Mouse (Mus musculus) MEL (cell line): ENCODE data around the gene Dhodh. TPM values are rescaled to one million over a fixed set of nuclear protein-coding genes. Genes with fewer than 3 reads are reported as not detected.

Experiments
- DNase-seq: peaks from one replicate; pipeline ENCODE4 v3.0.0; 2011; ENCODE audit warnings: low read depth, low spot score
- H3K27ac ChIP-seq: 2 replicates; pipeline ENCODE4 v1.5.1; 2012; ENCODE audit warnings: low read depth, mild to moderate bottlenecking, control low read depth, low read length, moderate library complexity; ENCODE audit not compliant: control insufficient read depth
- H3K27me3 ChIP-seq, 2 experiments: fragments of 150-350 bp in 1 of 2; sonication (generic) in 1 of 2; 2 replicates each; pipeline ENCODE4 v1.6.1; 2012; ENCODE audit warnings: low read length in 2 of 2, mild to moderate bottlenecking in 2 of 2, improper control_type of control experiment in 1 of 2, moderate library complexity in 1 of 2; ENCODE audit not compliant: insufficient read depth in 2 of 2, control insufficient read depth in 1 of 2
- H3K36me3 ChIP-seq, 2 experiments: 2 replicates each; pipeline ENCODE4 v1.6.1; 2012 to 2014; ENCODE audit warnings: low read length in 2 of 2, improper control_type of control experiment in 1 of 2, inconsistent platforms in 1 of 2, mild to moderate bottlenecking in 1 of 2; ENCODE audit not compliant: insufficient read depth in 2 of 2, control insufficient read depth in 1 of 2
- H3K4me1 ChIP-seq, 2 experiments: fragments of 150-350 bp in 1 of 2; sonication (generic) in 1 of 2; 2 replicates each; pipeline ENCODE4 v1.6.1; 2012; ENCODE audit warnings: low read length in 2 of 2, improper control_type of control experiment in 1 of 2, mild to moderate bottlenecking in 1 of 2; ENCODE audit not compliant: insufficient read depth in 2 of 2, control insufficient read depth in 1 of 2
- H3K4me3 ChIP-seq, 2 experiments: fragments of 150-350 bp in 1 of 2; sonication (generic) in 1 of 2; 2 replicates each; pipeline ENCODE4 v1.5.1; 2012; ENCODE audit warnings: low read depth in 2 of 2, low read length in 2 of 2, mild to moderate bottlenecking in 2 of 2, moderate library complexity in 2 of 2, control low read depth in 1 of 2, improper control_type of control experiment in 1 of 2; ENCODE audit not compliant: control insufficient read depth in 1 of 2, insufficient read depth in 1 of 2
- H3K79me2 ChIP-seq: 2 replicates; pipeline ENCODE4 v1.6.1; 2012; ENCODE audit warnings: mild to moderate bottlenecking, low read length, moderate library complexity; ENCODE audit not compliant: control insufficient read depth, poor library complexity, insufficient read depth
- H3K9ac ChIP-seq: 2 replicates; pipeline ENCODE4 v1.6.1; 2012; ENCODE audit warnings: low read depth, mild to moderate bottlenecking, control low read depth, low read length, moderate library complexity; ENCODE audit not compliant: control insufficient read depth, poor library complexity, severe bottlenecking
- H3K9me3 ChIP-seq: fragments of 150-350 bp; sonication (generic); replicated peaks from 2 replicates; pipeline ENCODE4 v1.6.1; 2012; ENCODE audit warnings: mild to moderate bottlenecking, low read length, improper control_type of control experiment, moderate library complexity; ENCODE audit not compliant: insufficient read depth
- CHD2 ChIP-seq: IDR thresholded peaks from 2 replicates; pipeline ENCODE4 v1.6.1; 2011; ENCODE audit warnings: low read length, improper control_type of control experiment
- CTCF ChIP-seq, 3 experiments: IDR thresholded peaks in 2 of 3; conservative IDR thresholded peaks in 1 of 3; 2 replicates each; pipeline ENCODE4 v1.5.1; 2011 to 2012; ENCODE audit warnings: low read length in 3 of 3, low read depth in 2 of 3, mild to moderate bottlenecking in 2 of 3, improper control_type of control experiment in 1 of 3, inconsistent platforms in 1 of 3, mixed read lengths in 1 of 3, moderate library complexity in 1 of 3; ENCODE audit not compliant: control insufficient read depth in 1 of 3, insufficient read depth in 1 of 3, poor library complexity in 1 of 3, severe bottlenecking in 1 of 3
- GABPA ChIP-seq: IDR thresholded peaks from 2 replicates; pipeline ENCODE4 v1.6.1; 2012; ENCODE audit warnings: low read depth, mild to moderate bottlenecking, inconsistent platforms, low read length, improper control_type of control experiment, moderate library complexity
- HCFC1 ChIP-seq: IDR thresholded peaks from 2 replicates; pipeline ENCODE4 v1.6.1; 2012; ENCODE audit warnings: low read depth, mild to moderate bottlenecking, inconsistent platforms, low read length, improper control_type of control experiment, moderate library complexity
- MAX ChIP-seq: IDR thresholded peaks from 2 replicates; pipeline ENCODE4 v1.6.1; 2011; ENCODE audit warnings: low read length, improper control_type of control experiment
- MAZ ChIP-seq: IDR thresholded peaks from 2 replicates; pipeline ENCODE4 v1.6.1; 2012; ENCODE audit warnings: low read depth, mild to moderate bottlenecking, inconsistent platforms, low read length, improper control_type of control experiment
- NRF1 ChIP-seq: IDR thresholded peaks from 2 replicates; pipeline ENCODE4 v1.6.1; 2014; ENCODE audit warnings: low read depth, mild to moderate bottlenecking, inconsistent platforms, low read length, improper control_type of control experiment, moderate library complexity; ENCODE audit not compliant: poor library complexity, insufficient read depth, severe bottlenecking
- POLR2AphosphoS2 ChIP-seq: IDR thresholded peaks from 2 replicates; pipeline ENCODE4 v1.6.1; 2011; ENCODE audit warnings: low read length, improper control_type of control experiment
- POLR2AphosphoS5 ChIP-seq: IDR thresholded peaks from 2 replicates; pipeline ENCODE4 v1.6.1; 2012; ENCODE audit warnings: low read depth, borderline replicate concordance, mild to moderate bottlenecking, inconsistent platforms, low read length, moderate library complexity, mixed read lengths
- RAD21 ChIP-seq: IDR thresholded peaks from 2 replicates; pipeline ENCODE4 v1.6.1; 2011; ENCODE audit warnings: mild to moderate bottlenecking, low read depth, low read length, improper control_type of control experiment
- RCOR1 ChIP-seq: IDR thresholded peaks from 2 replicates; pipeline ENCODE4 v1.6.1; 2012; ENCODE audit warnings: low read depth, mild to moderate bottlenecking, inconsistent platforms, low read length, improper control_type of control experiment
- SIN3A ChIP-seq: IDR thresholded peaks from 2 replicates; pipeline ENCODE4 v1.6.1; 2012; ENCODE audit warnings: low read length, improper control_type of control experiment, inconsistent platforms
- TAL1 ChIP-seq: IDR thresholded peaks from 2 replicates; pipeline ENCODE4 v1.6.1; 2012; ENCODE audit warnings: mild to moderate bottlenecking, inconsistent platforms, low read length, moderate library complexity, mixed read lengths
- TCF12 ChIP-seq: IDR thresholded peaks from 2 replicates; pipeline ENCODE4 v1.6.1; 2014; ENCODE audit warnings: low read depth, mild to moderate bottlenecking, inconsistent platforms, low read length, improper control_type of control experiment, moderate library complexity
- UBTF ChIP-seq: IDR thresholded peaks from 2 replicates; pipeline ENCODE4 v1.6.1; 2012; ENCODE audit warnings: low read depth, mild to moderate bottlenecking, inconsistent platforms, low read length, improper control_type of control experiment, moderate library complexity, borderline replicate concordance; ENCODE audit not compliant: insufficient read depth
- USF1 ChIP-seq: IDR thresholded peaks from 2 replicates; pipeline ENCODE4 v1.6.1; 2014; ENCODE audit warnings: low read depth, mild to moderate bottlenecking, inconsistent platforms, low read length, improper control_type of control experiment, moderate library complexity
- ZKSCAN1 ChIP-seq: IDR thresholded peaks from 2 replicates; pipeline ENCODE4 v1.6.1; 2012; ENCODE audit warnings: low read depth, mild to moderate bottlenecking, inconsistent platforms, low read length, improper control_type of control experiment, moderate library complexity
- polyA plus RNA-seq, 2 experiments: library from polyadenylated mRNA; stranded (reverse) in 1 of 2; unstranded in 1 of 2; fragments of >175 nt in 1 of 2; fragments of >200 nt in 1 of 2; gene quantifications; 2 replicates each; pipeline versions ENCODE4 v1.2.1 to v1.2.4; 2012; ENCODE audit warnings: low replicate concordance in 2 of 2, low read depth in 1 of 2; ENCODE audit not compliant: insufficient read length in 2 of 2, insufficient read depth in 1 of 2, missing spikeins in 1 of 2
- total RNA-seq: library from RNA; depleted of rRNA; stranded (reverse); fragments of 300-350 nt; gene quantifications from 2 replicates; pipeline ENCODE4 v1.2.3, GENCODE M21; 2012

The Dhodh gene
- total and polyA plus RNA-seq, 3 experiments, result 28.3 to 52.5 TPM; not detected in 1

DNA sequence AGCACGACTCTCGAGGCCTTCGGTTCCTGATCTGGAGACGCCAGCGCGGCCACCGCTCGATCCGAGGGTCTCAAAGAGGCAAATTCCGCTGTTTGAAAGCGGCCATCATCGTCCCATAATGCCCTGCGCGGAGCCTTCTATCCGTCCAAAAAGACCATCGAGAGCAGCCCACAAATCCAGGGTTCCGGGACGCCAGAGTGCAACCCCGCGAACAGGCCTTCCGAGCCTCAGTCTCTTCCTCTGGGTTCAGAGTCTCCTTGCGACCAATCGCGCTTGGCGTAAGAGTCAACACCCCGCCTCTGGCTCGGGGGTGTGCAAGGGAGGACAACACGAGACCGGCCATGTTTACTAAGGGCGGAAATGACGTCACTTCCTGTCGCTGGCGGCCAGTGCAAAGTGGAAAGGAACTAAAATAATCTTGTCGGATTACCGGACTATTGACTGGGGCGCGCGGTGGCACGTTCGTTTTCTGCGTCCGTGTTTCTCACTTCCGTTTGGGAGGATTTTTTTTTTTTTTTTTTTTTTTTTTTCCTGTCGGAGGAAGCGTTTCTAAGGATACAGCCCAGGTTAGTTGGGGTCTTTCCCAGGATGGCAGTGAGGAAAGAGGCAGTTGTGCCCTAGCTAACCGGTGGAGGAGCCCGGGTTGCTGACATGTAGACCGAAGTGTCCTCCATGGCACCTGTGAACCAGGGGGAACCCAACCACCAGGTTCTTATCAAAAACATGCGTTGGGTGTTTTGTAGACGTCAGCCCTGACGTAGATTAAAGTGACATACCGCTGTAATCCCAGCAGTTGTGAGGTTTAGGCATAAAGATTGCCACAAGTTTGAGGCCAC is 42.8 kb downstream of the Dhodh start, which contains the start of the genes Dhx38 and Txnl4b (continued):
- TF ChIP-seq MAZ (peak; percentile 88), CHD2 (peak; percentile 26; the same call in 1 of the 2 replicates), POLR2AphosphoS5 (no peak), RAD21 (no peak), GABPA (no peak), TCF12 (peak; percentile 49; the same call in 1 of the 2 replicates), UBTF (no peak), CTCF (IDR thresholded peaks at IDR 0.05 in 2 of 3, conservative IDR thresholded peaks at IDR 0.05 in 1 of 3; ENCODE audit: control insufficient read depth in 1 of 3, insufficient read depth in 1 of 3, low read depth in 2 of 3, low read length in 3 of 3, poor library complexity in 1 of 3, severe bottlenecking in 1 of 3) (no peak), USF1 (0 out of 2 replicates have a peak, but pooled peaks have one; percentile 19), HCFC1 (peak; percentile 97), TAL1 (no peak), ZKSCAN1 (peak; percentile 60; the same call in 1 of the 2 replicates), MAX (peak; percentile 79)

DNA sequence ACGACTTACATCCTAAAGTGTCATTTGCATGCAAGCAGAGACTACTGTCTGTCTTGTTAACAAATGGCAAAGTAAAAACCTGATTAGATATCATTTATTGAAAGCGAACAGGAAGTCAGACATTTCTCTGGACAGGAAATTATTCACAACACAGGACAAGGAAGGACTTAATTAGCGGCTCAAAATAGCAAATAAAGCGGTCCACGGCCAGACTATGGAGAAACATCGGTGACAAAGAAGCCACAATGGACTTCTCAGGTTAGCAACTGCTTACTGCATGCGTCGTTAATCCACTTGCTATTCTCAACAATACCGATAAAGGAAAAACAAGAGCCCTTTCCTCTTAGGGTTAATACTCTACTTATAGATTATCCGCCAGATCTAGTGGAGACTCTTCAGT is 43.7 kb downstream of the Dhodh start:
- peak overlapping the region; percentile 93 for H3K9ac ChIP-seq
- peaks cover 3 to 14% of the 10 kb centered on the region in 2 experiments; a peak in 2 of 4 replicates for H3K4me1 ChIP-seq
- peaks cover 7 to 9% of the 10 kb centered on the region in 2 experiments; a peak in 3 of 4 replicates for H3K36me3 ChIP-seq
- H3K9me3 ChIP-seq, result no peaks in the 10 kb centered on the region
- H3K4me3 ChIP-seq, result peak overlapping the region; percentile 75 to 91
- no peaks in the 10 kb centered on the region for H3K27me3 ChIP-seq
- no peak for TF ChIP-seq ZKSCAN1
- no peak for TF ChIP-seq UBTF
- TF ChIP-seq NRF1, result no peak
- TF ChIP-seq POLR2AphosphoS2, result no peak
- TF ChIP-seq RCOR1, result no peak
- TF ChIP-seq CTCF (IDR thresholded peaks at IDR 0.05 in 2 of 3, conservative IDR thresholded peaks at IDR 0.05 in 1 of 3; ENCODE audit: control insufficient read depth in 1 of 3, insufficient read depth in 1 of 3, low read depth in 2 of 3, low read length in 3 of 3, poor library complexity in 1 of 3, severe bottlenecking in 1 of 3), result no peak
- peak; percentile 59; the same call in 1 of the 2 replicates for TF ChIP-seq SIN3A
- peak overlapping the region; percentile 90 for H3K27ac ChIP-seq
- DNase-seq, result peak; percentile 58
- H3K79me2 ChIP-seq, result peaks cover 18% of the 10 kb centered on the region
